Mouse (Mus musculus): ENCODE measurements around the gene Ampd3. TPM values are rescaled to one million over a fixed set of nuclear protein-coding genes. Genes with fewer than 3 reads are reported as not detected.

The Ampd3 gene
- polyA plus RNA-seq, 1 experiment from 2014 or later = 7.9 TPM

- Histone ChIP-seq H3K9me3 (ENCODE audit: control insufficient read depth, low read length) (no peaks in the 10 kb centered on the region), H3K4me1 (ENCODE audit: control insufficient read depth in 2 of 2, insufficient read depth in 2 of 2, low read length in 2 of 2) (peaks cover 0 to 2% of the 10 kb centered on the region in 2 experiments; a peak in 1 of 4 replicates), H3K4me3 (ENCODE audit: control insufficient read depth in 1 of 2, insufficient read depth in 1 of 2, low read depth in 1 of 2, low read length in 2 of 2) (no peak overlapping the region), H3K27ac (replicated peaks in 1 of 2; ENCODE audit: control insufficient read depth in 1 of 2, insufficient read depth in 1 of 2, low read depth in 2 of 2, low read length in 2 of 2) (no peak overlapping the region), H3K36me3 (ENCODE audit: control insufficient read depth, insufficient read depth, low read length) (no peaks in the 10 kb centered on the region), H3K9ac (ENCODE audit: low read length) (no peak overlapping the region), H3K4me2 (ENCODE audit: low read length) (no peak overlapping the region), H3K27me3 (ENCODE audit: control insufficient read depth, insufficient read depth, low read length) (no peaks in the 10 kb centered on the region)
- ATAC-seq (ENCODE audit: insufficient number of reproducible peaks, insufficient read depth, low FRiP score, low read depth) = no peak; the same call in 1 of the 2 replicates
- WGBS = 67% methylated on average over 6 of the region's 6 CpGs
Observed at GRCm38 (mm10) chr7:110731091-110731967, 36.7 kb upstream of the Ampd3 start.

- Histone ChIP-seq H3K27me3 (ENCODE audit: control insufficient read depth, insufficient read depth, low read length) (no peaks in the 10 kb centered on the region), H3K4me2 (ENCODE audit: low read length) (no peak overlapping the region), H3K4me3 (ENCODE audit: control insufficient read depth in 1 of 2, insufficient read depth in 1 of 2, low read depth in 1 of 2, low read length in 2 of 2) (no peak overlapping the region), H3K9ac (ENCODE audit: low read length) (no peak overlapping the region), H3K9me3 (ENCODE audit: control insufficient read depth, low read length) (no peaks in the 10 kb centered on the region), H3K27ac (replicated peaks in 1 of 2; ENCODE audit: control insufficient read depth in 1 of 2, insufficient read depth in 1 of 2, low read depth in 2 of 2, low read length in 2 of 2) (no peak overlapping the region), H3K36me3 (ENCODE audit: control insufficient read depth, insufficient read depth, low read length) (no peaks in the 10 kb centered on the region), H3K4me1 (ENCODE audit: control insufficient read depth in 2 of 2, insufficient read depth in 2 of 2, low read length in 2 of 2) (peaks cover 0 to 2% of the 10 kb centered on the region in 2 experiments; a peak in 1 of 4 replicates)
- 83% methylated on average over 12 of the region's 12 CpGs for WGBS
- ATAC-seq (ENCODE audit: insufficient number of reproducible peaks, insufficient read depth, low FRiP score, low read depth) = no peak
Observed at GRCm38 (mm10) chr7:110732001-110732632, 35.9 kb upstream of the Ampd3 start.

- Histone ChIP-seq H3K4me3 (ENCODE audit: control insufficient read depth in 1 of 2, insufficient read depth in 1 of 2, low read depth in 1 of 2, low read length in 2 of 2) (no peak overlapping the region), H3K4me1 (ENCODE audit: control insufficient read depth in 2 of 2, insufficient read depth in 2 of 2, low read length in 2 of 2) (no peaks in the 10 kb centered on the region), H3K9ac (ENCODE audit: low read length) (no peak overlapping the region), H3K27ac (replicated peaks in 1 of 2; ENCODE audit: control insufficient read depth in 1 of 2, insufficient read depth in 1 of 2, low read depth in 2 of 2, low read length in 2 of 2) (no peak overlapping the region), H3K4me2 (ENCODE audit: low read length) (no peak overlapping the region), H3K27me3 (ENCODE audit: control insufficient read depth, insufficient read depth, low read length) (no peaks in the 10 kb centered on the region), H3K36me3 (ENCODE audit: control insufficient read depth, insufficient read depth, low read length) (no peaks in the 10 kb centered on the region), H3K9me3 (ENCODE audit: control insufficient read depth, low read length) (no peaks in the 10 kb centered on the region)
- no peak for ATAC-seq (ENCODE audit: insufficient number of reproducible peaks, insufficient read depth, low FRiP score, low read depth)
- 48% methylated on average over 2 of the region's 2 CpGs for WGBS
Observed at GRCm38 (mm10) chr7:110736914-110737313, 31.1 kb upstream of the Ampd3 start.

GRCm38 (mm10) chr7:110739764-110740163 is 28.2 kb upstream of the Ampd3 start:
- Histone ChIP-seq H3K36me3 (ENCODE audit: control insufficient read depth, insufficient read depth, low read length) (no peaks in the 10 kb centered on the region), H3K27ac (replicated peaks in 1 of 2; ENCODE audit: control insufficient read depth in 1 of 2, insufficient read depth in 1 of 2, low read depth in 2 of 2, low read length in 2 of 2) (no peak overlapping the region), H3K4me3 (ENCODE audit: control insufficient read depth in 1 of 2, insufficient read depth in 1 of 2, low read depth in 1 of 2, low read length in 2 of 2) (no peak overlapping the region), H3K9ac (ENCODE audit: low read length) (no peak overlapping the region), H3K4me2 (ENCODE audit: low read length) (no peak overlapping the region), H3K4me1 (ENCODE audit: control insufficient read depth in 2 of 2, insufficient read depth in 2 of 2, low read length in 2 of 2) (no peaks in the 10 kb centered on the region), H3K9me3 (ENCODE audit: control insufficient read depth, low read length) (no peaks in the 10 kb centered on the region), H3K27me3 (ENCODE audit: control insufficient read depth, insufficient read depth, low read length) (no peaks in the 10 kb centered on the region)
- WGBS = 29% methylated on average over 5 of the region's 5 CpGs
- no peak for ATAC-seq (ENCODE audit: insufficient number of reproducible peaks, insufficient read depth, low FRiP score, low read depth)

- no peaks in the 10 kb centered on the region for H3K9me3 ChIP-seq (ENCODE audit: control insufficient read depth, low read length)
- H3K4me1 ChIP-seq (ENCODE audit: control insufficient read depth in 2 of 2, insufficient read depth in 2 of 2, low read length in 2 of 2) = no peaks in the 10 kb centered on the region
- WGBS = 51% methylated on average over 2 of the region's 2 CpGs
- H3K4me2 ChIP-seq (ENCODE audit: low read length) = no peak overlapping the region
- no peaks in the 10 kb centered on the region for H3K27me3 ChIP-seq (ENCODE audit: control insufficient read depth, insufficient read depth, low read length)
- H3K36me3 ChIP-seq (ENCODE audit: control insufficient read depth, insufficient read depth, low read length) = no peaks in the 10 kb centered on the region
- no peak overlapping the region for H3K9ac ChIP-seq (ENCODE audit: low read length)
- no peak overlapping the region for H3K27ac ChIP-seq (replicated peaks in 1 of 2; ENCODE audit: control insufficient read depth in 1 of 2, insufficient read depth in 1 of 2, low read depth in 2 of 2, low read length in 2 of 2)
- H3K4me3 ChIP-seq (ENCODE audit: control insufficient read depth in 1 of 2, insufficient read depth in 1 of 2, low read depth in 1 of 2, low read length in 2 of 2) = no peak overlapping the region
- no peak for ATAC-seq (ENCODE audit: insufficient number of reproducible peaks, insufficient read depth, low FRiP score, low read depth)
Observed at GRCm38 (mm10) chr7:110740188-110740587, 27.8 kb upstream of the Ampd3 start.

- ATAC-seq (ENCODE audit: insufficient number of reproducible peaks, insufficient read depth, low FRiP score, low read depth) = no peak
Observed at GRCm38 (mm10) chr7:110742022-110742421, 26.0 kb upstream of the Ampd3 start.

GRCm38 (mm10) chr7:110746087-110746562 is 21.9 kb upstream of the Ampd3 start:
- no peaks in the 10 kb centered on the region; the same call in 1 of the 2 replicates for H3K27me3 ChIP-seq (ENCODE audit: control insufficient read depth, insufficient read depth, low read length)

More at GRCm38 (mm10) chr7:110742022-110742421, 26.0 kb upstream of the Ampd3 start:
- Histone ChIP-seq H3K9ac (ENCODE audit: low read length) (no peak overlapping the region), H3K4me1 (ENCODE audit: control insufficient read depth in 2 of 2, insufficient read depth in 2 of 2, low read length in 2 of 2) (no peaks in the 10 kb centered on the region), H3K27me3 (ENCODE audit: control insufficient read depth, insufficient read depth, low read length) (no peaks in the 10 kb centered on the region; the same call in 1 of the 2 replicates), H3K4me2 (ENCODE audit: low read length) (no peak overlapping the region), H3K9me3 (ENCODE audit: control insufficient read depth, low read length) (no peaks in the 10 kb centered on the region), H3K36me3 (ENCODE audit: control insufficient read depth, insufficient read depth, low read length) (no peaks in the 10 kb centered on the region), H3K4me3 (ENCODE audit: control insufficient read depth in 1 of 2, insufficient read depth in 1 of 2, low read depth in 1 of 2, low read length in 2 of 2) (no peak overlapping the region), H3K27ac (replicated peaks in 1 of 2; ENCODE audit: control insufficient read depth in 1 of 2, insufficient read depth in 1 of 2, low read depth in 2 of 2, low read length in 2 of 2) (no peak overlapping the region)
- 87% methylated on average over 5 of the region's 5 CpGs for WGBS

More at GRCm38 (mm10) chr7:110746087-110746562, 21.9 kb upstream of the Ampd3 start:
- Histone ChIP-seq H3K27ac (replicated peaks in 1 of 2; ENCODE audit: control insufficient read depth in 1 of 2, insufficient read depth in 1 of 2, low read depth in 2 of 2, low read length in 2 of 2) (no peak overlapping the region), H3K4me2 (ENCODE audit: low read length) (no peak overlapping the region), H3K4me1 (ENCODE audit: control insufficient read depth in 2 of 2, insufficient read depth in 2 of 2, low read length in 2 of 2) (no peaks in the 10 kb centered on the region), H3K36me3 (ENCODE audit: control insufficient read depth, insufficient read depth, low read length) (no peaks in the 10 kb centered on the region), H3K9me3 (ENCODE audit: control insufficient read depth, low read length) (no peaks in the 10 kb centered on the region), H3K9ac (ENCODE audit: low read length) (no peak overlapping the region), H3K4me3 (ENCODE audit: control insufficient read depth in 1 of 2, insufficient read depth in 1 of 2, low read depth in 1 of 2, low read length in 2 of 2) (no peak overlapping the region)
- 76% methylated on average over 5 of the region's 5 CpGs for WGBS
- ATAC-seq (ENCODE audit: insufficient number of reproducible peaks, insufficient read depth, low FRiP score, low read depth) = no peak

Measured in heart, embryonic 14.5 days (tissue).